Mouse (Mus musculus) G1E-ER4 (cell line): ENCODE measurements at regions not wholly inside any gene's neighbourhood (a gene's known extent, or its start where the extent isn't known, plus 50 kb on each side); places are given as distances from the start of the nearest gene placed in this dataset.

Source experiments
- GATA1 ChIP-seq: IDR thresholded peaks from one replicate; pipeline ENCODE4 v1.8.0; 2012; ENCODE audit warnings: low read length, inconsistent platforms

- no peak for TF ChIP-seq GATA1
Measured at GRCm38 (mm10) chr3:34454026-34454624, 196.1 kb upstream of the Sox2 start.

GRCm38 (mm10) chr3:34445354-34445753 lies 204.9 kb upstream of the Sox2 start:
- no peak for TF ChIP-seq GATA1

DNA sequence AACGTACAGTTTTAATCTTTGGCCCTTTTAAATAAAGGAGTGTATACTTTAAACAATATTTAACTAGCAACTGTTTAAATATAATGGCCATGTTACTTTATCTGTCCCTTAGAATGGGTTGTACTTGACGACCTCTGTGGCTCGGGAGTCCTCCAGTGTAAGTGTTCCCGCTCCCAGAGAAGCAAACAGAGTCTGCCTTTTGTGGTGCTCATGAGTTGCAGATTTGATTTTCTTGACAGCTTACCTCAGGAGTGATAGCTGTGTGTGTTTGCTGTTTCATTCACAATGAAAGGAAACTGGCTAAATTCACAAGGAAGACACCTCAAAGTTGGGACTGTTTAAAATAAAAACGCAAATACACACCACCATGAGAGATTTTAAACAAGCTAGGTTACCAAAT lies 205.4 kb upstream of the Sox2 start:
- no peak for TF ChIP-seq GATA1

DNA sequence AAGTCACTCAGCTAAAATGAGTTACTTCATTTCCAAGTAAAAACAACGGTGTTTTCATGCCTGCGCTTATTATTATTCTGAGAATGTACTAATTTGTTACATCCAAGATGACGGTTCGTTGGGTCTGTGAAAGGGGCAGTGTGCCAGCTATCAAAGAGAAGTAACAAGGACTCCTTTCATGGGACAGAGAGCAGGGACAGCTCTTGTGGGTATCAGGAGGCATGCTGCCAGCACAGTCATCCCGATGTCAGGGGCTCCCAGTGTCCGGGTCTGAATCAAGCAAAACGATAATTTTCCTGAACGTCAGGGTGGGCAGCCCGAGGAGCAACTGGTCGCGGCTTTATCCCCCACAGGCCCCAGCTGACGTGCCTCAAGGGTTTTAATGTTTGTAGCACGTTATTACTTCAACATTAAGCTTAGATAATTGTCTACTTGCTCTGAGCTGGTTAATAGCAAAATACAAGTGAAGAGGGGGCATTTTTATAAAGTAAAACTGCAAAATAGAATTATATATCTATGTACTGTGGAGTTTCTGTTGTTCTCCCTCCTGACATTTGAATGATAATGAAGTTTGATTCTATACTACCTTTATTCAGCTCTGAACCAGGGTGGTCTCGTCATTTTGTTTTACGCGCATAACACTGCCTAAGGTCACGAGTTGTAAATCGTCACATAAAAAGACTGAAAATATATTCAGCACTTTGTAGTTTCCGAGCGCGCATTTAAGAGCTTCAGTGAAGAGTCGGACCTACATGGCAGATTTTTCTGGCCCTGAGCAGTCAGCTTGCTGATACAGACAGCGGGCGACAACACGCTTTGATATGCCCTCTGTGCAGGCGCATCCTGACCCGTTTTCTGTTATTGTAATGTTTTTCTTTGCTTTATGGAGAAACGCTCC lies 206.2 kb upstream of the Sox2 start:
- no peak for TF ChIP-seq GATA1

GRCm38 (mm10) chr3:34443307-34443706 lies 206.9 kb upstream of the Sox2 start:
- TF ChIP-seq GATA1: no peak

GRCm38 (mm10) chr3:34441792-34442191 lies 208.4 kb upstream of the Sox2 start:
- no peak for TF ChIP-seq GATA1

GRCm38 (mm10) chr3:34441266-34441665 lies 208.9 kb upstream of the Sox2 start:
- no peak for TF ChIP-seq GATA1

- no peak for TF ChIP-seq GATA1
Measured at GRCm38 (mm10) chr3:34434901-34435300, 215.3 kb upstream of the Sox2 start.

- peak; percentile 21 for TF ChIP-seq GATA1
Measured at GRCm38 (mm10) chr3:34427967-34428366, 222.2 kb upstream of the Sox2 start.

GRCm38 (mm10) chr3:34427495-34427894 lies 222.7 kb upstream of the Sox2 start:
- no peak for TF ChIP-seq GATA1

GRCm38 (mm10) chr3:34426955-34427354 lies 223.2 kb upstream of the Sox2 start:
- TF ChIP-seq GATA1: no peak

GRCm38 (mm10) chr3:34411915-34412306 lies 238.3 kb upstream of the Sox2 start:
- no peak for TF ChIP-seq GATA1

DNA sequence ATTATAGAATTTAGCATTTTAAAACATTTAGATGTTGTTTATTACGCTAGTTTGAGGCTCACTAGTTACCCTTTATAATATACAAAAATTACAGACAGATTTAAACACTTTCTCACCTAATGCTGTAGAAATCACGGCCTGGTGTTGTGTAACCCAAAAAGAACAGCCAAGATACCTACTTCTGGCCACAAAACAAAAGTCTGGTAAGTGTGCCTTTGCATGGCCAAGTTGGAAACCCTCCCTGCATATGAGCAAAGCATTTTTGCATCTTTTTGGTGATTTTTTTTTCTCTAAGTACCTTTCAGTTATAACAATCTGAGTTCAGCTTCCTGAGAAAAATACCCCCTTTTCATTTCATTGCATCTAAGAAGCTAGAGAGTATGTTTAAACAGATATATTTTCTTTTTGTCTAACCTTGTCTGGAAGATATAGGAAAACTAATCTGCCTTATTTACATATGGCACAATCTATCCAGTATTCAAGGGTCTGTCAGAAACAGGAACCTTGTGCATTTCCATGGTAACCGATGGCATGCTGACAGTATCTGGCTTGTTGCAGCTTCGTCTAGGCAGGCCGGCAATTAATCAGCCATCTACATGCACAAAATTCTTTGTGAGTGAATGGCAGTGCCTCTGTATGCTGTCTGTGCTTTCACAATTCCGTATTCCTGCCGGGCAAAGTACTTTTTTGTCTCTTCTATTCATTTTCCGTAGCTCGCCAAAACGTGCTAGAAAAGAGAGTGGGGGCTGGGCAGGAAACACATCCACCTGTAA lies 238.9 kb upstream of the Sox2 start:
- TF ChIP-seq GATA1: no peak

- no peak for TF ChIP-seq GATA1
Measured at GRCm38 (mm10) chr3:34403586-34403985, 246.6 kb upstream of the Sox2 start.

- TF ChIP-seq GATA1: no peak
Measured at GRCm38 (mm10) chr3:34391275-34391674, 258.9 kb upstream of the Sox2 start.

DNA sequence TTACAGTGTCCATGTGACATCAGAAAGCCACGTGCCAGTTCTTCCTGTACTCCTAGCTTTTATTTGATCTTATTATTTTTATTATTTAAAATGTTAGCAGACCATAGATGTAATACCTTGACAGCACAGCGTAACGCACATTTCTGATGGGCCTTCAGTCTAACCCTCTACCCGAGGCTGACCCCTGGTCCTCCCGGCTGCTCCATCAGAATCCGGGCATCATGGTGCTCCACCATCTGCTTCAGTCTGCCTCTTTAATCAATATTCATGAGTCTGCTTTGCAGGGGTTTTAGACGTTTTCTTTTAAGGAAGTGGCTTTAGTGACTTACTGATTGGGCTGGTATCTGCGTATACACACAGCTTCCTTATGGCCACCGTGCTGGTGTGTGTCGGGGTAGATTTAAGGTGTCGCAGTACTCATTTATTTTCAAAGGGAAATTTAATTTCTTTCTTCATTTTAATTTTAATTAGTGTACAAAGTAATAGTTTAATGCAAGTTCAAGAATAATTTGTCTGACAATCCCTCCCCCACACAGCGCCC lies 265.2 kb upstream of the Sox2 start:
- no peak for TF ChIP-seq GATA1

DNA sequence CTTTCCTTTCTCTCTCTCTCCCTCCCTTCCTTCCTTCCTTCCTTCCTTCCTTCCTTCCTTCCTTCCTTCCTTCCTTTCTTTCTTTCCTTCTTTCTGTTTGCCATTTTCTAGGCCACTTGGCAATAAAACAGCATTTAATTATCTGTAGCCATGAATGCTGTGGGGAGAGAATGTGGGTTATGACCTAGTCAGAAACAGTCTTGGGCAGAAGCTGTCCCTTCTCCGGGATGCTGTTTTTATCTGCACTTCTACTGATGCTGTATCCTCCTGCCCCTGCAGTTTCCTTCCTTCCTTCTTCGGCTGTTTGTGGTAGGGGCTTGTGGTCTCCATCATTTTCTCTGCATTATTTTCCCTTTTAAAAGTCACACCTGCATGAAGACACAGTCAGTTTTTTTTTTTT lies 272.3 kb upstream of the Sox2 start:
- TF ChIP-seq GATA1: no peak
